Mouse (Mus musculus): ENCODE measurements around the gene Rnf39. TPM values are rescaled to one million over a fixed set of nuclear protein-coding genes. Genes with fewer than 3 reads are reported as not detected.

Rnf39 gene
- total and polyA plus RNA-seq, 3 experiments: not detected

- dilution Hi-C loops (cut with MboI; ENCODE audit: extremely low pct_ligation_motif_present, extremely low pct_unique_long_range_greater_than_20kb, low sequenced_read_pairs): no loop called here
- no peaks in the 10 kb centered on the region for H3K36me3 ChIP-seq (replicated peaks in 1 of 2; ENCODE audit: control insufficient read depth in 1 of 2, insufficient read depth in 1 of 2, low read length in 1 of 2)
- H3K4me1 ChIP-seq (ENCODE audit: control insufficient read depth in 1 of 2, insufficient read depth in 2 of 2): no peaks in the 10 kb centered on the region
- H3K9ac ChIP-seq (ENCODE audit: insufficient read depth, low read depth): no peak overlapping the region
- no peak overlapping the region for H3K4me2 ChIP-seq (ENCODE audit: insufficient read depth, low read depth, poor library complexity, severe bottlenecking)
- H3K27me3 ChIP-seq (replicated peaks): peaks cover 15% of the 10 kb centered on the region
- H3K9me3 ChIP-seq (replicated peaks; ENCODE audit: low read length): no peaks in the 10 kb centered on the region
- no peak overlapping the region for H3K27ac ChIP-seq (ENCODE audit: insufficient read depth, low read depth)
- no peak for DNase-seq (ENCODE audit: extremely low read depth)
- in situ Hi-C loops (cut with MboI; ENCODE audit: low pct_ligation_motif_present, low pct_unique_long_range_greater_than_20kb, low sequenced_read_pairs): no loop called here
- no peak overlapping the region for H3K4me3 ChIP-seq (replicated peaks in 1 of 3; ENCODE audit: low read depth in 2 of 3, low read length in 2 of 3, poor library complexity in 1 of 3)
- TF ChIP-seq POLR2A (IDR thresholded peaks at IDR 0.05; ENCODE audit: low read depth, low read length) (no peak), SMC3 (IDR thresholded peaks at IDR 0.05; ENCODE audit: low read depth, low read length) (no peak), KAT2A (IDR thresholded peaks at IDR 0.05; ENCODE audit: insufficient replicate concordance, low read length) (no peak), ZC3H11A (IDR thresholded peaks at IDR 0.05; ENCODE audit: low read depth, low read length) (no peak), TBP (conservative IDR thresholded peaks at IDR 0.05; ENCODE audit: low read depth, low read length) (no peak), RAD21 (IDR thresholded peaks at IDR 0.05; ENCODE audit: low read depth, low read length) (no peak), TCF12 (IDR thresholded peaks at IDR 0.05; ENCODE audit: low read depth, low read length) (no peak), BHLHE40 (IDR thresholded peaks at IDR 0.05; ENCODE audit: low read depth, low read length) (no peak), HCFC1 (IDR thresholded peaks at IDR 0.05; ENCODE audit: low read depth, low read length) (no peak), E2F4 (IDR thresholded peaks at IDR 0.05; ENCODE audit: insufficient replicate concordance, low read depth, low read length) (no peak), UBTF (IDR thresholded peaks at IDR 0.05; ENCODE audit: low read depth, low read length) (no peak), ELF1 (IDR thresholded peaks at IDR 0.05; ENCODE audit: low read depth, low read length) (no peak), CTCF (conservative IDR thresholded peaks at IDR 0.05 in 1 of 2, IDR thresholded peaks at IDR 0.05 in 1 of 2; ENCODE audit: low read depth in 2 of 2, low read length in 2 of 2) (no peak), ZKSCAN1 (IDR thresholded peaks at IDR 0.05; ENCODE audit: borderline replicate concordance, low read depth, low read length) (no peak), MEF2A (IDR thresholded peaks at IDR 0.05; ENCODE audit: borderline replicate concordance, low read depth, low read length) (no peak)
- no peaks in the 10 kb centered on the region for H3K79me2 ChIP-seq (replicated peaks; ENCODE audit: control insufficient read depth, extremely low read depth, insufficient read depth, poor library complexity, severe bottlenecking)
Measured at GRCm38 (mm10) chr17:36923491-36923890, 19.2 kb upstream of the Rnf39 start.

- dilution Hi-C loops (cut with MboI; ENCODE audit: extremely low pct_ligation_motif_present, extremely low pct_unique_long_range_greater_than_20kb, low sequenced_read_pairs): no loop called here
- in situ Hi-C loops (cut with MboI; ENCODE audit: low pct_ligation_motif_present, low pct_unique_long_range_greater_than_20kb, low sequenced_read_pairs): no loop called here
- no peak for TF ChIP-seq ZMIZ1 (IDR thresholded peaks at IDR 0.05; ENCODE audit: low read depth, low read length)
- TF ChIP-seq JUND (conservative IDR thresholded peaks at IDR 0.05; ENCODE audit: low read depth, low read length): no peak
- no peak for TF ChIP-seq CHD1 (IDR thresholded peaks at IDR 0.05; ENCODE audit: low read depth, low read length)
- TF ChIP-seq EP300 (IDR thresholded peaks at IDR 0.05; ENCODE audit: low read length): no peak
- TF ChIP-seq SMC3 (IDR thresholded peaks at IDR 0.05; ENCODE audit: low read depth, low read length): no peak
- TF ChIP-seq RCOR1 (conservative IDR thresholded peaks at IDR 0.05; ENCODE audit: low read depth, low read length): no peak
- no peak for TF ChIP-seq SIN3A (IDR thresholded peaks at IDR 0.05; ENCODE audit: low read length)
- Histone ChIP-seq H3K4me1 (ENCODE audit: control insufficient read depth in 1 of 2, insufficient read depth in 2 of 2) (peaks cover 0 to 12% of the 10 kb centered on the region in 2 experiments; a peak in 3 of 4 replicates), H3K4me2 (ENCODE audit: insufficient read depth, low read depth, poor library complexity, severe bottlenecking) (no peak overlapping the region), H3K4me3 (replicated peaks in 1 of 3; ENCODE audit: low read depth in 2 of 3, low read length in 2 of 3, poor library complexity in 1 of 3) (no peak overlapping the region), H3K27ac (ENCODE audit: insufficient read depth, low read depth) (no peak overlapping the region), H3K79me2 (replicated peaks; ENCODE audit: control insufficient read depth, extremely low read depth, insufficient read depth, poor library complexity, severe bottlenecking) (no peaks in the 10 kb centered on the region), H3K27me3 (replicated peaks) (peaks cover 13% of the 10 kb centered on the region), H3K9ac (ENCODE audit: insufficient read depth, low read depth) (no peak overlapping the region), H3K9me3 (replicated peaks; ENCODE audit: low read length) (no peaks in the 10 kb centered on the region), H3K36me3 (replicated peaks in 1 of 2; ENCODE audit: control insufficient read depth in 1 of 2, insufficient read depth in 1 of 2, low read length in 1 of 2) (no peaks in the 10 kb centered on the region)
- no peak for DNase-seq (ENCODE audit: extremely low read depth)
Measured at GRCm38 (mm10) chr17:36927496-36928120, 15.1 kb upstream of the Rnf39 start.

Data from CH12.LX (cell line).